Mouse (Mus musculus): Measurements from ENCODE around the gene Gm3435. TPM values are rescaled to one million over a fixed set of nuclear protein-coding genes. Genes with fewer than 3 reads are reported as not detected.
"Not testable (repeated sequence)": the region's sequence is repeated elsewhere in the genome, so short reads cannot be mapped to it uniquely, and the experiment has no call there.

Gm3435 gene
- polyA plus RNA-seq, 1 experiment from 2014 or later = 6.7 TPM

- H3K27ac ChIP-seq; H3K27me3 ChIP-seq; H3K4me3 ChIP-seq; H3K4me2 ChIP-seq (replicated peaks); H3K9me3 ChIP-seq; H3K4me1 ChIP-seq; ATAC-seq (ENCODE audit: insufficient number of reproducible peaks, insufficient read depth, low FRiP score, low TSS enrichment); H3K9ac ChIP-seq: not testable (repeated sequence)
- peaks cover 17% of the 10 kb centered on the region for H3K36me3 ChIP-seq
- 67% methylated on average over 1 of the region's 1 CpGs for WGBS
These were observed 42.8 kb downstream of the Gm3435 start for GRCm38 (mm10) chr17:15052766-15053165.

- not testable (repeated sequence) for H3K4me1 ChIP-seq; H3K4me2 ChIP-seq (replicated peaks); ATAC-seq (ENCODE audit: insufficient number of reproducible peaks, insufficient read depth, low FRiP score, low TSS enrichment); H3K4me3 ChIP-seq; H3K9ac ChIP-seq; H3K27me3 ChIP-seq; H3K27ac ChIP-seq; H3K9me3 ChIP-seq
- peaks cover 22% of the 10 kb centered on the region for H3K36me3 ChIP-seq
- WGBS = 89% methylated on average over 6 of the region's 8 CpGs
These were observed 43.3 kb downstream of the Gm3435 start for GRCm38 (mm10) chr17:15053183-15053828.

- not testable (repeated sequence) for H3K9ac ChIP-seq; H3K4me1 ChIP-seq; H3K27ac ChIP-seq; H3K4me3 ChIP-seq; H3K27me3 ChIP-seq; ATAC-seq (ENCODE audit: insufficient number of reproducible peaks, insufficient read depth, low FRiP score, low TSS enrichment); H3K9me3 ChIP-seq; H3K4me2 ChIP-seq (replicated peaks)
- H3K36me3 ChIP-seq = peaks cover 27% of the 10 kb centered on the region
- 84% methylated on average over 12 of the region's 13 CpGs for WGBS
These were observed 43.8 kb downstream of the Gm3435 start for GRCm38 (mm10) chr17:15053829-15054200.

GRCm38 (mm10) chr17:15055925-15056324 is 45.9 kb downstream of the Gm3435 start:
- H3K4me1 ChIP-seq = no peaks in the 10 kb centered on the region
- no peak overlapping the region for H3K4me2 ChIP-seq (replicated peaks)
- no peaks in the 10 kb centered on the region for H3K9me3 ChIP-seq
- no peak overlapping the region for H3K9ac ChIP-seq
- H3K27me3 ChIP-seq = no peaks in the 10 kb centered on the region
- H3K36me3 ChIP-seq = peaks cover 44% of the 10 kb centered on the region
- no peak overlapping the region for H3K4me3 ChIP-seq
- no peak for ATAC-seq (ENCODE audit: insufficient number of reproducible peaks, insufficient read depth, low FRiP score, low TSS enrichment)
- WGBS = 86% methylated on average over 4 of the region's 4 CpGs
- no peak overlapping the region for H3K27ac ChIP-seq

GRCm38 (mm10) chr17:15058161-15058591 is 48.2 kb downstream of the Gm3435 start:
- no peak overlapping the region for H3K4me3 ChIP-seq
- no peaks in the 10 kb centered on the region for H3K27me3 ChIP-seq
- H3K27ac ChIP-seq = no peak overlapping the region
- 86% methylated on average over 5 of the region's 5 CpGs for WGBS
- no peaks in the 10 kb centered on the region for H3K9me3 ChIP-seq
- H3K36me3 ChIP-seq = peaks cover 47% of the 10 kb centered on the region
- H3K4me2 ChIP-seq (replicated peaks) = no peak overlapping the region
- no peaks in the 10 kb centered on the region for H3K4me1 ChIP-seq
- ATAC-seq (ENCODE audit: insufficient number of reproducible peaks, insufficient read depth, low FRiP score, low TSS enrichment) = no peak
- H3K9ac ChIP-seq = no peak overlapping the region

GRCm38 (mm10) chr17:15059646-15060045 is 49.7 kb downstream of the Gm3435 start:
- no peak for ATAC-seq (ENCODE audit: insufficient number of reproducible peaks, insufficient read depth, low FRiP score, low TSS enrichment)
- H3K4me3 ChIP-seq = no peak overlapping the region
- H3K4me1 ChIP-seq = no peaks in the 10 kb centered on the region
- H3K9me3 ChIP-seq = no peaks in the 10 kb centered on the region
- no peak overlapping the region for H3K4me2 ChIP-seq (replicated peaks)
- peaks cover 55% of the 10 kb centered on the region for H3K36me3 ChIP-seq
- 94% methylated on average over 14 of the region's 14 CpGs for WGBS
- no peaks in the 10 kb centered on the region for H3K27me3 ChIP-seq
- no peak overlapping the region for H3K9ac ChIP-seq
- H3K27ac ChIP-seq = no peak overlapping the region

GRCm38 (mm10) chr17:15060356-15060755 is 50.4 kb downstream of the Gm3435 start:
- no peak overlapping the region for H3K9ac ChIP-seq
- H3K4me3 ChIP-seq = no peak overlapping the region
- peaks cover 55% of the 10 kb centered on the region for H3K36me3 ChIP-seq
- no peak overlapping the region for H3K27ac ChIP-seq
- H3K4me2 ChIP-seq (replicated peaks) = no peak overlapping the region
- ATAC-seq (ENCODE audit: insufficient number of reproducible peaks, insufficient read depth, low FRiP score, low TSS enrichment) = no peak
- H3K4me1 ChIP-seq = no peaks in the 10 kb centered on the region
- no peaks in the 10 kb centered on the region for H3K9me3 ChIP-seq
- WGBS = 88% methylated on average over 6 of the region's 6 CpGs
- no peaks in the 10 kb centered on the region for H3K27me3 ChIP-seq

GRCm38 (mm10) chr17:15065391-15066024 is 55.5 kb downstream of the Gm3435 start:
- no peaks in the 10 kb centered on the region for H3K27me3 ChIP-seq
- H3K36me3 ChIP-seq = peaks cover 16% of the 10 kb centered on the region; the same call in 1 of the 2 replicates
- H3K9ac ChIP-seq = no peak overlapping the region
- 40% methylated on average over 13 of the region's 13 CpGs for WGBS
- no peak overlapping the region for H3K27ac ChIP-seq
- no peaks in the 10 kb centered on the region for H3K9me3 ChIP-seq
- H3K4me2 ChIP-seq (replicated peaks) = no peak overlapping the region
- no peak for ATAC-seq (ENCODE audit: insufficient number of reproducible peaks, insufficient read depth, low FRiP score, low TSS enrichment)
- no peaks in the 10 kb centered on the region for H3K4me1 ChIP-seq
- no peak overlapping the region for H3K4me3 ChIP-seq

- Histone ChIP-seq H3K4me2 (replicated peaks) (no peak overlapping the region), H3K9ac (no peak overlapping the region), H3K36me3 (peaks cover 10% of the 10 kb centered on the region; the same call in 1 of the 2 replicates), H3K4me3 (no peak overlapping the region), H3K27me3 (no peaks in the 10 kb centered on the region), H3K27ac (no peak overlapping the region), H3K4me1 (no peaks in the 10 kb centered on the region), H3K9me3 (no peaks in the 10 kb centered on the region)
- no peak for ATAC-seq (ENCODE audit: insufficient number of reproducible peaks, insufficient read depth, low FRiP score, low TSS enrichment)
- 58% methylated on average over 6 of the region's 6 CpGs for WGBS
These were observed 56.1 kb downstream of the Gm3435 start for GRCm38 (mm10) chr17:15066066-15066465.

GRCm38 (mm10) chr17:15066911-15067310 is 56.9 kb downstream of the Gm3435 start:
- H3K27ac ChIP-seq = no peak overlapping the region
- 75% methylated on average over 1 of the region's 1 CpGs for WGBS

GRCm38 (mm10) chr17:15068040-15068792 is 58.2 kb downstream of the Gm3435 start:
- no peak for ATAC-seq (ENCODE audit: insufficient number of reproducible peaks, insufficient read depth, low FRiP score, low TSS enrichment)
- no peaks in the 10 kb centered on the region for H3K9me3 ChIP-seq
- H3K4me1 ChIP-seq = no peaks in the 10 kb centered on the region
- 0 out of 2 replicates have a peak, but pooled peaks cover 7% of the 10 kb centered on the region for H3K36me3 ChIP-seq
- no peak overlapping the region for H3K27ac ChIP-seq
- 55% methylated on average over 8 of the region's 8 CpGs for WGBS
- H3K27me3 ChIP-seq = no peaks in the 10 kb centered on the region
- no peak overlapping the region for H3K9ac ChIP-seq
- H3K4me2 ChIP-seq (replicated peaks) = no peak overlapping the region
- no peak overlapping the region for H3K4me3 ChIP-seq

More at GRCm38 (mm10) chr17:15066911-15067310, 56.9 kb downstream of the Gm3435 start:
- no peaks in the 10 kb centered on the region for H3K27me3 ChIP-seq
- no peaks in the 10 kb centered on the region for H3K4me1 ChIP-seq
- H3K4me3 ChIP-seq = no peak overlapping the region
- ATAC-seq (ENCODE audit: insufficient number of reproducible peaks, insufficient read depth, low FRiP score, low TSS enrichment) = no peak
- H3K4me2 ChIP-seq (replicated peaks) = no peak overlapping the region
- no peak overlapping the region for H3K9ac ChIP-seq
- no peaks in the 10 kb centered on the region for H3K9me3 ChIP-seq
- H3K36me3 ChIP-seq = peaks cover 10% of the 10 kb centered on the region; the same call in 1 of the 2 replicates

GRCm38 (mm10) chr17:15069124-15069523 is 59.1 kb downstream of the Gm3435 start:
- no peaks in the 10 kb centered on the region for H3K36me3 ChIP-seq
- no peaks in the 10 kb centered on the region for H3K4me1 ChIP-seq
- H3K27ac ChIP-seq = no peak overlapping the region
- H3K9me3 ChIP-seq = no peaks in the 10 kb centered on the region
- no peak for ATAC-seq (ENCODE audit: insufficient number of reproducible peaks, insufficient read depth, low FRiP score, low TSS enrichment)
- no peaks in the 10 kb centered on the region for H3K27me3 ChIP-seq
- no peak overlapping the region for H3K4me3 ChIP-seq
- H3K4me2 ChIP-seq (replicated peaks) = no peak overlapping the region
- H3K9ac ChIP-seq = no peak overlapping the region
- WGBS = 68% methylated on average over 2 of the region's 2 CpGs

All from embryonic facial prominence, embryonic 12.5 days (tissue).